Mouse (Mus musculus) liver, embryonic 11.5 days (tissue): ENCODE results near the gene Marc2. TPM values are rescaled to one million over a fixed set of nuclear protein-coding genes. Genes with fewer than 3 reads are reported as not detected.
A peak's percentile ranks its signal among the peaks of the same experiment; 100 is the strongest.

Experiments
- ATAC-seq: fragments of 200-750 bp; cut with Nextera tagmentation; replicated peaks from 2 replicates; pipeline ENCODE4 v1.8.0; 2017; ENCODE audit warnings: moderate number of reproducible peaks, mild to moderate bottlenecking, moderate TSS enrichment, moderate library complexity; ENCODE audit not compliant: low FRiP score
- DNase-seq: peaks from one replicate; pipeline ENCODE4 v3.0.0-alpha.2; 2017; ENCODE audit warnings: low spot score
- H3K27ac ChIP-seq: fragments of 300-500 bp; sonication (generic); 2 replicates; pipeline ENCODE4 v1.5.1; 2014; ENCODE audit warnings: mild to moderate bottlenecking, low read depth, low read length, control low read depth
- H3K27me3 ChIP-seq: fragments of 300-500 bp; sonication (generic); replicated peaks from 2 replicates; pipeline ENCODE4 v1.6.1; 2014; ENCODE audit warnings: low read length, mixed read lengths; ENCODE audit not compliant: control insufficient read depth, insufficient read depth
- H3K36me3 ChIP-seq: fragments of 300-500 bp; sonication (generic); 2 replicates; pipeline ENCODE4 v1.6.1; 2014; ENCODE audit warnings: mild to moderate bottlenecking, low read length, moderate library complexity, mixed read lengths; ENCODE audit not compliant: control insufficient read depth, insufficient read depth
- H3K4me1 ChIP-seq: fragments of 300-500 bp; sonication (generic); replicated peaks from 2 replicates; pipeline ENCODE4 v1.6.1; 2014; ENCODE audit warnings: low read length, mixed read lengths; ENCODE audit not compliant: control insufficient read depth, insufficient read depth
- H3K4me2 ChIP-seq: fragments of 300-500 bp; sonication (generic); 2 replicates; pipeline ENCODE4 v1.6.1; 2014; ENCODE audit warnings: mild to moderate bottlenecking, control low read depth, moderate library complexity
- H3K4me3 ChIP-seq: fragments of 300-500 bp; sonication (generic); 2 replicates; pipeline ENCODE4 v1.5.1; 2014; ENCODE audit warnings: low read depth, low read length, control low read depth
- H3K9ac ChIP-seq: fragments of 300-500 bp; sonication (generic); 2 replicates; pipeline ENCODE4 v1.6.1; 2014; ENCODE audit warnings: low read depth, low read length, control low read depth
- H3K9me3 ChIP-seq: fragments of 300-500 bp; sonication (generic); 2 replicates; pipeline ENCODE4 v1.6.1; 2016; ENCODE audit warnings: low read length, inconsistent platforms, mixed read lengths; ENCODE audit not compliant: control insufficient read depth
- WGBS: fragments of 180-500 bp; shearing (Covaris S2); extraction: QIAGEN DNeasy Blood & Tissue Kit; methylation state at CpG from one replicate; pipeline ENCODE4 v1.1.7; 2014; 5-methylcytosine and 5-hydroxymethylcytosine counted together
- polyA plus RNA-seq: library from polyadenylated mRNA; unstranded; fragments of >200 nt; fragmentation: Nextera tagmentation; extraction: Ambion mirVana; gene quantifications from 2 replicates; pipeline ENCODE4 v1.2.1, GENCODE M21; 2014

Marc2 gene
- polyA plus RNA-seq: 240 and 250 TPM in 2 replicates

- Histone ChIP-seq H3K27ac (peak within 1 kb of the TSS; percentile 86), H3K4me3 (peak within 1 kb of the TSS; percentile 91), H3K4me2 (peak within 1 kb of the TSS; percentile 95), H3K9me3 (no peaks in the 10 kb centered on the region), H3K36me3 (no peaks in the 10 kb centered on the region), H3K9ac (peak within 1 kb of the TSS; percentile 95), H3K4me1 (peaks cover 32% of the 10 kb centered on the region), H3K27me3 (no peaks in the 10 kb centered on the region)
- ATAC-seq (peak; percentile 24), DNase-seq (peak; percentile 50)
- 3% methylated on average over 18 of the region's 18 CpGs for WGBS
Measured at GRCm38 (mm10) chr1:184846092-184846750, at the start of gene Marc2. Gene Marc2 (minus strand): TSS chr1:184846451.

- Histone ChIP-seq H3K4me1 (no peaks in the 10 kb centered on the region), H3K36me3 (no peaks in the 10 kb centered on the region), H3K4me3 (no peak overlapping the region), H3K27me3 (no peaks in the 10 kb centered on the region), H3K9ac (no peak overlapping the region), H3K27ac (no peak overlapping the region), H3K4me2 (no peak overlapping the region), H3K9me3 (no peaks in the 10 kb centered on the region)
- WGBS: 66% methylated on average over 3 of the region's 3 CpGs
- ATAC-seq: no peak
- no peak for DNase-seq
Measured at GRCm38 (mm10) chr1:184891998-184892397, 45.7 kb upstream of the Marc2 start.

GRCm38 (mm10) chr1:184889454-184889853 lies 43.2 kb upstream of the Marc2 start:
- ATAC-seq: no peak
- H3K4me3 ChIP-seq: no peak overlapping the region
- H3K9me3 ChIP-seq: no peaks in the 10 kb centered on the region
- no peaks in the 10 kb centered on the region for H3K36me3 ChIP-seq
- H3K27ac ChIP-seq: no peak overlapping the region
- WGBS: 88% methylated on average over 6 of the region's 6 CpGs
- no peaks in the 10 kb centered on the region for H3K27me3 ChIP-seq
- H3K4me1 ChIP-seq: no peaks in the 10 kb centered on the region
- no peak for DNase-seq
- H3K4me2 ChIP-seq: no peak overlapping the region
- no peak overlapping the region for H3K9ac ChIP-seq

GRCm38 (mm10) chr1:184886160-184886559 lies 39.9 kb upstream of the Marc2 start:
- Histone ChIP-seq H3K36me3 (no peaks in the 10 kb centered on the region), H3K4me3 (no peak overlapping the region), H3K4me2 (no peak overlapping the region), H3K9me3 (no peaks in the 10 kb centered on the region), H3K27me3 (peaks cover 26% of the 10 kb centered on the region), H3K27ac (no peak overlapping the region), H3K4me1 (no peaks in the 10 kb centered on the region; the same call in 1 of the 2 replicates), H3K9ac (no peak overlapping the region)
- DNase-seq: no peak
- no peak for ATAC-seq
- WGBS: 77% methylated on average over 1 of the region's 1 CpGs

GRCm38 (mm10) chr1:184882281-184883268 lies 36.3 kb upstream of the Marc2 start, which contains the start of gene C130074G19Rik:
Gene C130074G19Rik (minus strand): TSS chr1:184883218.
- peak within 1 kb of the TSS; percentile 50 for H3K9ac ChIP-seq

GRCm38 (mm10) chr1:184881861-184882260 lies 35.6 kb upstream of the Marc2 start:
- Histone ChIP-seq H3K4me1 (no peaks in the 10 kb centered on the region; the same call in 1 of the 2 replicates), H3K4me2 (peak overlapping the region; percentile 66), H3K36me3 (no peaks in the 10 kb centered on the region), H3K27ac (no peak overlapping the region), H3K9me3 (no peaks in the 10 kb centered on the region), H3K4me3 (peak overlapping the region; percentile 51), H3K27me3 (peaks cover 33% of the 10 kb centered on the region), H3K9ac (no peak overlapping the region)
- no peak for ATAC-seq
- 48% methylated on average over 7 of the region's 7 CpGs for WGBS
- no peak for DNase-seq

More at GRCm38 (mm10) chr1:184882281-184883268, 36.3 kb upstream of the Marc2 start, which contains the start of gene C130074G19Rik:
- H3K4me2 ChIP-seq: peak within 1 kb of the TSS; percentile 66
- 3% methylated on average over 77 of the region's 77 CpGs for WGBS
- peaks cover 33% of the 10 kb centered on the region for H3K27me3 ChIP-seq
- no peak within 1 kb of the TSS for H3K27ac ChIP-seq
- DNase-seq (peak; percentile 69), ATAC-seq (peak; percentile 85)
- H3K4me1 ChIP-seq: no peaks in the 10 kb centered on the region; the same call in 1 of the 2 replicates
- no peaks in the 10 kb centered on the region for H3K9me3 ChIP-seq
- peak within 1 kb of the TSS; percentile 51 for H3K4me3 ChIP-seq
- H3K36me3 ChIP-seq: no peaks in the 10 kb centered on the region

GRCm38 (mm10) chr1:184881211-184881610 lies 35.0 kb upstream of the Marc2 start:
- no peaks in the 10 kb centered on the region for H3K9me3 ChIP-seq
- peak overlapping the region; percentile 66 for H3K4me2 ChIP-seq
- H3K9ac ChIP-seq: no peak overlapping the region
- H3K4me3 ChIP-seq: 0 out of 2 replicates have a peak overlapping the region, but pooled peaks have one; percentile 51
- H3K4me1 ChIP-seq: no peaks in the 10 kb centered on the region; the same call in 1 of the 2 replicates
- WGBS: 86% methylated on average over 5 of the region's 5 CpGs
- no peaks in the 10 kb centered on the region for H3K36me3 ChIP-seq
- peaks cover 33% of the 10 kb centered on the region for H3K27me3 ChIP-seq
- ATAC-seq: no peak
- H3K27ac ChIP-seq: no peak overlapping the region
- no peak for DNase-seq

GRCm38 (mm10) chr1:184878860-184879259 lies 32.6 kb upstream of the Marc2 start:
- WGBS: 86% methylated on average over 6 of the region's 6 CpGs
- Histone ChIP-seq H3K27me3 (peaks cover 33% of the 10 kb centered on the region), H3K9ac (no peak overlapping the region), H3K4me1 (no peaks in the 10 kb centered on the region; the same call in 1 of the 2 replicates), H3K36me3 (no peaks in the 10 kb centered on the region), H3K4me2 (no peak overlapping the region), H3K9me3 (no peaks in the 10 kb centered on the region), H3K27ac (no peak overlapping the region), H3K4me3 (no peak overlapping the region)
- DNase-seq: no peak
- no peak for ATAC-seq
